Comparison of ENCODE assay signal across 8 mouse cellular contexts in the genomic region with DNA sequence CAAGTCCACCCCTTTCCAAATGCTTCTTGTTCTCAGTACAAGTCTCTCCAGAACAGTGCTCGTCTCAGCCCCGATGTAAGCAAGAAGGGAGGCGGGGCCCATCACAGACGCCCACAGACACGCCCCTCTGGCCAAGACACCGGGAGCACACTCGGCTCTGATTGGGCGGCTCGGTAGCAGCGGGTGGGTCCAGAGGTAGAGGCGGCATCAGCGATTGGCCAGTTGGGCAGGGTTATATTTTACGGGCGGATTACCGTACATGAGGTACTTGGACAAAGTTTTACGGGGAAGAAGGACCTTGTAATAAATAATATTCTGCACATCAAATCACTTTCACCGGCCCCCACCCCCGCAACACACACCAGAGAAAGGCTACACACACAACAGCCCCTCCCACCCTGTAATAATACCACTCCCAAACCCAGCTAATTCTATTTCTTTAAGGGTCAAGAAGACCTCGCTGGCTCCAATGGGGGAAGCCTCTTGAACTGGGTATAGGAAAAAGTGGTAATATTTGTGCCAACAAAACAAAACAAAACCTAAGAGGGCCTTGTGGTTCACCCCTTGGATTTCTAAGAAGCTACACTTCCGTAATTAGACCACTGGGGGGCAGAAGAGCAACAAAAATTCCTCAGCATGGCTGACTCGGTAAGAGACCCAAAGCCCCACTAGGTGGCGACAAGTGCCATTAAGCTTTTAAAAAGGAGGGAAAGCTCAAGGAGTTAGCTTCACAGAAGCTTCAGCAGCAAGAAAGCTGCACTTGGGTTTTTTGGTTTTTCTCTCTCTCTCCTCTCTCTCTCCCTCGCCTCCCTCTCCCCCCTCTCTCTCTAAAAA. TPM values are rescaled to one million over a fixed set of nuclear protein-coding genes. Genes with fewer than 3 reads are reported as not detected.
DNase-seq lines count a peak whose midpoint lies in the region; ATAC-seq and TF ChIP-seq lines count a peak whose summit lies in the region.

No protein-coding gene starts in this region.

- DNase-seq in ES-E14 (ENCODE audit: low read depth, low spot score) = peak; percentile 97
- DNase-seq in c-Kit-positive CD71-positive TER-119-positive erythroid progenitor cells, embryonic 14.5 days (ENCODE audit: low spot score) = peak; percentile 94
- DNase-seq in heart, postnatal 36 days = peak; percentile 81 to 84
- peak; percentile 86 for DNase-seq in layer of hippocampus, adult 11-12 months (ENCODE audit: low spot score)
- peak; percentile 77 to 88 for DNase-seq in lung, adult 18-20 months

- no peaks in the 10 kb centered on the region for H3K27me3 ChIP-seq in forebrain, embryonic 12.5 days
- no peaks in the 10 kb centered on the region for H3K27me3 ChIP-seq in neural tube, embryonic 15.5 days (replicated peaks)
- H3K27me3 ChIP-seq in testis, adult 2 months (ENCODE audit: control insufficient read depth, insufficient read depth, low read length) = no peaks in the 10 kb centered on the region

- peak overlapping the region; percentile 18 to 24; a peak in 3 of 4 replicates for H3K4me3 ChIP-seq in ES-E14 (ENCODE audit: insufficient read depth in 1 of 2, low read depth in 1 of 2, low read length in 2 of 2, poor library complexity in 1 of 2, severe bottlenecking in 1 of 2)
- no peak overlapping the region for H3K4me3 ChIP-seq in forebrain, embryonic 12.5 days (replicated peaks)
- H3K4me3 ChIP-seq in neural tube, embryonic 15.5 days (replicated peaks) = no peak overlapping the region; the same call in 1 of the 2 replicates
- no peak overlapping the region; the same call in none of the 2 replicates for H3K4me3 ChIP-seq in testis, adult 2 months (ENCODE audit: control insufficient read depth, low read depth, low read length)

- TF ChIP-seq POLR2A in testis, adult 2 months (IDR thresholded peaks at IDR 0.05; ENCODE audit: control insufficient read depth, low read depth, low read length) = no peak

- peak; percentile 39; the same call in 1 of the 2 replicates for ATAC-seq in forebrain, embryonic 12.5 days (ENCODE audit: low FRiP score)
- peak; percentile 37 for ATAC-seq in neural tube, embryonic 15.5 days (ENCODE audit: low FRiP score)

- no peak overlapping the region for H3K9ac ChIP-seq in ES-E14 (ENCODE audit: insufficient read depth, low read depth, low read length, poor library complexity, severe bottlenecking)
- 0 out of 2 replicates have a peak overlapping the region, but pooled peaks have one; percentile 25 for H3K9ac ChIP-seq in forebrain, embryonic 12.5 days
- no peak overlapping the region for H3K9ac ChIP-seq in neural tube, embryonic 15.5 days (replicated peaks)

- no peak overlapping the region for H3K27ac ChIP-seq in ES-E14 (ENCODE audit: insufficient read depth, low read depth, low read length, poor library complexity, severe bottlenecking)
- H3K27ac ChIP-seq in forebrain, embryonic 12.5 days = peak overlapping the region; percentile 43
- H3K27ac ChIP-seq in neural tube, embryonic 15.5 days (replicated peaks) = 0 out of 2 replicates have a peak overlapping the region, but pooled peaks have one; percentile 84
- peak overlapping the region; percentile 34; the same call in 1 of the 2 replicates for H3K27ac ChIP-seq in testis, adult 2 months (ENCODE audit: control insufficient read depth, insufficient read depth, low read depth, low read length)

- H3K36me3 ChIP-seq in ES-E14 (ENCODE audit: control insufficient read depth, insufficient read depth, low read length, poor library complexity, severe bottlenecking) = peaks cover 48% of the 10 kb centered on the region
- peaks cover 63% of the 10 kb centered on the region for H3K36me3 ChIP-seq in forebrain, embryonic 12.5 days (replicated peaks)
- H3K36me3 ChIP-seq in neural tube, embryonic 15.5 days = peaks cover 57% of the 10 kb centered on the region
- peaks cover 3% of the 10 kb centered on the region for H3K36me3 ChIP-seq in testis, adult 2 months (ENCODE audit: control insufficient read depth, insufficient read depth, low read length)

- H3K9me3 ChIP-seq in ES-E14 (ENCODE audit: control insufficient read depth, insufficient read depth, low read depth, low read length) = no peaks in the 10 kb centered on the region
- H3K9me3 ChIP-seq in forebrain, embryonic 12.5 days = no peaks in the 10 kb centered on the region
- H3K9me3 ChIP-seq in neural tube, embryonic 15.5 days (replicated peaks) = no peaks in the 10 kb centered on the region

- intact Hi-C loops in heart, postnatal 36 days (cut with DNase I) = loop anchor here (1.0 to 5.0 kb wide), 3 partner anchors 20 to 50 kb away; partner anchors contain the start of genes 1700123O20Rik and Acin1

- in situ Hi-C loops in ES-E14 (cut with MboI; ENCODE audit: low sequenced_read_pairs in 2 of 2, unreplicated experiment in 2 of 2) = no loop called here

- peak; percentile 34; the same call in 1 of the 2 replicates for TF ChIP-seq CTCF in testis, adult 2 months (IDR thresholded peaks at IDR 0.05; ENCODE audit: control insufficient read depth, insufficient read depth, insufficient replicate concordance, low read depth, low read length)

- peak overlapping the region; percentile 92 for H3K4me2 ChIP-seq in forebrain, embryonic 12.5 days
- peak overlapping the region; percentile 65 for H3K4me2 ChIP-seq in neural tube, embryonic 15.5 days

- WGBS in forebrain, embryonic 12.5 days = 62% methylated on average over 23 of the region's 23 CpGs
- WGBS in neural tube, embryonic 15.5 days = 66% methylated on average over 23 of the region's 23 CpGs

- H3K4me1 ChIP-seq in ES-E14 (ENCODE audit: control insufficient read depth in 2 of 2, insufficient read depth in 2 of 2, low read length in 2 of 2, poor library complexity in 1 of 2) = peaks cover 5 to 12% of the 10 kb centered on the region in 2 experiments; a peak in 3 of 4 replicates
- peaks cover 51% of the 10 kb centered on the region for H3K4me1 ChIP-seq in forebrain, embryonic 12.5 days
- peaks cover 54% of the 10 kb centered on the region for H3K4me1 ChIP-seq in neural tube, embryonic 15.5 days
- H3K4me1 ChIP-seq in testis, adult 2 months (ENCODE audit: control insufficient read depth, insufficient read depth, low read length) = no peaks in the 10 kb centered on the region; the same call in 1 of the 2 replicates

TF ChIP-seq in ES-E14, 5 proteins besides CTCF, POLR2A, EP300 and RAD21:
- TF ChIP-seq HCFC1 (IDR thresholded peaks at IDR 0.05; ENCODE audit: borderline replicate concordance, insufficient read depth, low read length) = no peak
- 0 out of 2 replicates have a peak, but pooled peaks have one; percentile 14 for TF ChIP-seq MAFK (IDR thresholded peaks at IDR 0.05; ENCODE audit: insufficient read depth, low read depth, low read length)
- 0 out of 2 replicates have a peak, but pooled peaks have one; percentile 2 for TF ChIP-seq ZC3H11A (IDR thresholded peaks at IDR 0.05; ENCODE audit: borderline replicate concordance, low read depth, low read length)
- no peak for TF ChIP-seq ZNF384 (IDR thresholded peaks at IDR 0.05; ENCODE audit: low read depth, low read length)

RNA-seq across cellular contexts. Expression of gene Cdh24, which starts 9.7 kb away (rescaled TPM):
- total RNA-seq in ES-E14 (2012; rRNA removed) = 3.2 and 6.3 TPM in 2 replicates
- 9.8 and 10.7 TPM in 2 replicates for polyA plus RNA-seq in forebrain, embryonic 12.5 days (2016; fragmentation: Nextera tagmentation; extraction: Ambion mirVana)
- under 1 TPM; 0.27 to 0.44 TPM for total RNA-seq in heart, postnatal 36 days (2021)
- 13.2 and 14.0 TPM in 2 replicates for polyA plus RNA-seq in neural tube, embryonic 15.5 days (2015; fragmentation: Nextera tagmentation; extraction: Ambion mirVana)
- 9.9 and 10.2 TPM in 2 replicates for polyA plus RNA-seq in testis, adult 2 months (2012; rRNA removed)

RNA-seq across cellular contexts. Expression of gene Gm17606, which starts 10.1 kb away (rescaled TPM):
- not detected in 2 replicates for total RNA-seq in ES-E14 (2012; rRNA removed)
- not detected in 2 replicates for polyA plus RNA-seq in forebrain, embryonic 12.5 days (2016; fragmentation: Nextera tagmentation; extraction: Ambion mirVana)
- not detected for total RNA-seq in heart, postnatal 36 days (2021)
- not detected in 2 replicates for polyA plus RNA-seq in neural tube, embryonic 15.5 days (2015; fragmentation: Nextera tagmentation; extraction: Ambion mirVana)
- polyA plus RNA-seq in testis, adult 2 months (2012; rRNA removed) = not detected in 2 replicates

RNA-seq across cellular contexts. Expression of gene Psmb11, which starts 29.6 kb away (rescaled TPM):
- 0.11 TPM in 1 of 2 replicates, not detected in the other for total RNA-seq in ES-E14 (2012; rRNA removed)
- 0.04 TPM in 1 of 2 replicates, not detected in the other for polyA plus RNA-seq in forebrain, embryonic 12.5 days (2016; fragmentation: Nextera tagmentation; extraction: Ambion mirVana)
- total RNA-seq in heart, postnatal 36 days (2021) = not detected
- polyA plus RNA-seq in neural tube, embryonic 15.5 days (2015; fragmentation: Nextera tagmentation; extraction: Ambion mirVana) = 0.04 and 27.8 TPM in 2 replicates
- 0.04 and 0.38 TPM in 2 replicates for polyA plus RNA-seq in testis, adult 2 months (2012; rRNA removed)

RNA-seq across cellular contexts. Expression of gene Psmb5, which starts 33.0 kb away (rescaled TPM):
- 202 and 317 TPM in 2 replicates for total RNA-seq in ES-E14 (2012; rRNA removed)
- 395 and 399 TPM in 2 replicates for polyA plus RNA-seq in forebrain, embryonic 12.5 days (2016; fragmentation: Nextera tagmentation; extraction: Ambion mirVana)
- 100 to 1,000 TPM; 185 to 191 TPM for total RNA-seq in heart, postnatal 36 days (2021)
- 446 and 448 TPM in 2 replicates for polyA plus RNA-seq in neural tube, embryonic 15.5 days (2015; fragmentation: Nextera tagmentation; extraction: Ambion mirVana)
- 87.4 and 106 TPM in 2 replicates for polyA plus RNA-seq in testis, adult 2 months (2012; rRNA removed)

RNA-seq across cellular contexts. Expression of gene 1700123O20Rik, which starts 35.2 kb away (rescaled TPM):
- 26.7 and 34.3 TPM in 2 replicates for total RNA-seq in ES-E14 (2012; rRNA removed)
- 87.5 and 89.7 TPM in 2 replicates for polyA plus RNA-seq in forebrain, embryonic 12.5 days (2016; fragmentation: Nextera tagmentation; extraction: Ambion mirVana)
- total RNA-seq in heart, postnatal 36 days (2021) = 10 to 100 TPM; 14.5 to 16.1 TPM
- 72.2 and 72.3 TPM in 2 replicates for polyA plus RNA-seq in neural tube, embryonic 15.5 days (2015; fragmentation: Nextera tagmentation; extraction: Ambion mirVana)
- 38.6 and 47.0 TPM in 2 replicates for polyA plus RNA-seq in testis, adult 2 months (2012; rRNA removed)

Comparison
In these comparisons a context has a peak if more than half of its experiments do, and no peak if none do; other contexts are left out.
1. H3K4me3 ChIP-seq: peak in ES-E14 (2 of 2); none in forebrain, embryonic 12.5 days (single experiment), neural tube, embryonic 15.5 days (single experiment) and testis, adult 2 months (single experiment).
2. Peak in every context shown above with its lines, with median percentiles within 50 percentile points of each other: DNase-seq.